Mouse (Mus musculus) stomach, postnatal 0 days (tissue): Measurements from ENCODE around the gene Nek9. TPM values are rescaled to one million over a fixed set of nuclear protein-coding genes. Genes with fewer than 3 reads are reported as not detected.

Source experiments
- ATAC-seq: fragments of 200-750 bp; cut with Nextera tagmentation; 2 replicates; pipeline ENCODE4 v1.8.0; 2017; ENCODE audit not compliant: low FRiP score, low TSS enrichment
- DNase-seq: peaks from one replicate; pipeline ENCODE4 v3.0.0-alpha.2; 2016; ENCODE audit warnings: low spot score
- H3K27ac ChIP-seq: fragments of 300-500 bp; sonication (generic); replicated peaks from 2 replicates; pipeline ENCODE4 v1.5.1; 2014; ENCODE audit warnings: mild to moderate bottlenecking, control low read depth
- H3K27me3 ChIP-seq: fragments of 300-500 bp; sonication (generic); 2 replicates; pipeline ENCODE4 v1.6.1; 2014; ENCODE audit warnings: low read length; ENCODE audit not compliant: control insufficient read depth, insufficient read depth
- H3K36me3 ChIP-seq: fragments of 300-500 bp; sonication (generic); 2 replicates; pipeline ENCODE4 v1.6.1; 2014; ENCODE audit warnings: low read length, mixed read lengths; ENCODE audit not compliant: control insufficient read depth, insufficient read depth
- H3K4me1 ChIP-seq: fragments of 300-500 bp; sonication (generic); replicated peaks from 2 replicates; pipeline ENCODE4 v1.6.1; 2014; ENCODE audit warnings: antibody characterized with exemption; ENCODE audit not compliant: control insufficient read depth, insufficient read depth
- H3K4me2 ChIP-seq: fragments of 300-500 bp; sonication (generic); replicated peaks from 2 replicates; pipeline ENCODE4 v1.6.1; 2014; ENCODE audit warnings: low read depth, mild to moderate bottlenecking, control low read depth, moderate library complexity
- H3K4me3 ChIP-seq: fragments of 300-500 bp; sonication (generic); 2 replicates; pipeline ENCODE4 v1.5.1; 2014; ENCODE audit warnings: low read depth, low read length, control low read depth
- H3K9ac ChIP-seq: fragments of 300-500 bp; sonication (generic); 2 replicates; pipeline ENCODE4 v1.6.1; 2014; ENCODE audit warnings: mild to moderate bottlenecking, low read length, control low read depth, mixed read lengths
- H3K9me3 ChIP-seq: fragments of 300-500 bp; sonication (generic); 2 replicates; pipeline ENCODE4 v1.6.1; 2016; ENCODE audit warnings: low read length; ENCODE audit not compliant: control insufficient read depth
- CTCF ChIP-seq: IDR thresholded peaks from 2 replicates; pipeline ENCODE4 v1.5.1; 2016; ENCODE audit warnings: antibody characterized with exemption, low read depth, mild to moderate bottlenecking, moderate library complexity
- EP300 ChIP-seq: optimal IDR thresholded peaks from 2 replicates; pipeline ENCODE3; 2016; ENCODE audit warnings: antibody characterized with exemption
- WGBS: fragments of 180-500 bp; shearing (Covaris S2); extraction: QIAGEN DNeasy Blood & Tissue Kit; methylation state at CpG from one replicate; pipeline ENCODE4 v1.1.7; 2014; 5-methylcytosine and 5-hydroxymethylcytosine counted together
- polyA plus RNA-seq: library from polyadenylated mRNA; unstranded; fragments of >200 nt; fragmentation: Nextera tagmentation; extraction: Ambion mirVana; gene quantifications from 2 replicates; pipeline ENCODE4 v1.2.1, GENCODE M21; 2015

The Nek9 gene
- polyA plus RNA-seq, 1 experiment from 2014 or later = 7.2 TPM

GRCm38 (mm10) chr12:85279396-85280080, 59.6 kb downstream of the Nek9 start:
- no peaks in the 10 kb centered on the region for H3K36me3 ChIP-seq
- WGBS = 5% methylated on average over 10 of the region's 10 CpGs
- peak overlapping the region; percentile 78 for H3K4me3 ChIP-seq
- H3K4me1 ChIP-seq = no peaks in the 10 kb centered on the region
- TF ChIP-seq CTCF = no peak
- no peak for TF ChIP-seq EP300
- H3K27ac ChIP-seq = peak overlapping the region; percentile 88
- peak overlapping the region; percentile 86 for H3K9ac ChIP-seq
- DNase-seq (no peak), ATAC-seq (0 out of 2 replicates have a peak, but pooled peaks have one; percentile 17)
- peak overlapping the region; percentile 96 for H3K4me2 ChIP-seq
- H3K9me3 ChIP-seq = no peaks in the 10 kb centered on the region
- no peaks in the 10 kb centered on the region for H3K27me3 ChIP-seq

GRCm38 (mm10) chr12:85278919-85279318, 60.2 kb downstream of the Nek9 start:
- no peaks in the 10 kb centered on the region for H3K36me3 ChIP-seq
- no peak overlapping the region for H3K4me2 ChIP-seq
- ATAC-seq (no peak), DNase-seq (no peak)
- no peaks in the 10 kb centered on the region for H3K4me1 ChIP-seq
- TF ChIP-seq EP300 (no peak), CTCF (peak; percentile 26; the same call in 1 of the 2 replicates)
- no peak overlapping the region for H3K9ac ChIP-seq
- no peak overlapping the region for H3K27ac ChIP-seq
- H3K4me3 ChIP-seq = no peak overlapping the region
- WGBS = 90% methylated on average over 10 of the region's 10 CpGs
- no peaks in the 10 kb centered on the region for H3K9me3 ChIP-seq
- no peaks in the 10 kb centered on the region for H3K27me3 ChIP-seq

GRCm38 (mm10) chr12:85276273-85276672, 62.9 kb downstream of the Nek9 start:
- Histone ChIP-seq H3K4me3 (no peak overlapping the region), H3K4me2 (no peak overlapping the region), H3K27me3 (no peaks in the 10 kb centered on the region), H3K9me3 (no peaks in the 10 kb centered on the region), H3K9ac (no peak overlapping the region), H3K27ac (no peak overlapping the region), H3K4me1 (0 out of 2 replicates have a peak, but pooled peaks cover 3% of the 10 kb centered on the region), H3K36me3 (no peaks in the 10 kb centered on the region)
- 80% methylated on average over 5 of the region's 5 CpGs for WGBS
- ATAC-seq = no peak
- no peak for DNase-seq
- TF ChIP-seq CTCF (no peak), EP300 (no peak)

- H3K4me1 ChIP-seq = 0 out of 2 replicates have a peak, but pooled peaks cover 3% of the 10 kb centered on the region
- no peaks in the 10 kb centered on the region for H3K9me3 ChIP-seq
- no peaks in the 10 kb centered on the region for H3K27me3 ChIP-seq
- H3K9ac ChIP-seq = no peak overlapping the region
- no peaks in the 10 kb centered on the region for H3K36me3 ChIP-seq
- 35% methylated on average over 10 of the region's 10 CpGs for WGBS
- DNase-seq (no peak), ATAC-seq (no peak; the same call in 1 of the 2 replicates)
- no peak for TF ChIP-seq CTCF
- no peak for TF ChIP-seq EP300
- H3K27ac ChIP-seq = peak overlapping the region; percentile 63
- no peak overlapping the region for H3K4me2 ChIP-seq
- no peak overlapping the region for H3K4me3 ChIP-seq
These were observed 65.7 kb downstream of the Nek9 start for GRCm38 (mm10) chr12:85273508-85273907.

- 52% methylated on average over 4 of the region's 4 CpGs for whole genome bisulfite sequencing
- DNase-seq (no peak), ATAC-seq (peak; percentile 68)
- Histone ChIP-seq H3K27me3 (no peaks in the 10 kb centered on the region), H3K36me3 (no peaks in the 10 kb centered on the region), H3K9ac (no peak overlapping the region), H3K4me1 (0 out of 2 replicates have a peak, but pooled peaks cover 3% of the 10 kb centered on the region), H3K4me2 (no peak overlapping the region), H3K4me3 (no peak overlapping the region), H3K27ac (no peak overlapping the region), H3K9me3 (no peaks in the 10 kb centered on the region)
- TF ChIP-seq EP300 (no peak), CTCF (no peak)
These were observed 67.3 kb downstream of the Nek9 start for GRCm38 (mm10) chr12:85271843-85272206.

- DNase-seq (no peak), ATAC-seq (no peak)
- no peak overlapping the region for H3K9ac ChIP-seq
- WGBS = 73% methylated on average over 7 of the region's 7 CpGs
- no peaks in the 10 kb centered on the region for H3K27me3 ChIP-seq
- no peak overlapping the region for H3K27ac ChIP-seq
- H3K4me1 ChIP-seq = 0 out of 2 replicates have a peak, but pooled peaks cover 3% of the 10 kb centered on the region
- no peaks in the 10 kb centered on the region for H3K36me3 ChIP-seq
- TF ChIP-seq EP300 (no peak), CTCF (peak; percentile 24; the same call in 1 of the 2 replicates)
- no peak overlapping the region for H3K4me3 ChIP-seq
- no peaks in the 10 kb centered on the region for H3K9me3 ChIP-seq
- H3K4me2 ChIP-seq = no peak overlapping the region
These were observed 67.9 kb downstream of the Nek9 start for GRCm38 (mm10) chr12:85271132-85271842.
